Mouse (Mus musculus) ES-Bruce4 (cell line): ENCODE measurements around the gene Gm815.

Source experiments
- CTCF ChIP-seq: IDR thresholded peaks from one replicate; pipeline ENCODE4 v1.8.1; 2011; ENCODE audit warnings: low read depth, low read length
- EP300 ChIP-seq: IDR thresholded peaks from 2 replicates; pipeline ENCODE4 v1.6.1; 2011; ENCODE audit warnings: low read depth, low read length; ENCODE audit not compliant: insufficient read depth

GRCm38 (mm10) chr19:26885616-26886015, at the start of gene Gm815:
- TF ChIP-seq CTCF (no peak), EP300 (no peak)
